Mouse (Mus musculus) liver, adult 10 weeks (tissue): Measurements from ENCODE around the gene Olfr384. TPM values are rescaled to one million over a fixed set of nuclear protein-coding genes. Genes with fewer than 3 reads are reported as not detected.

Source experiments
- polyA plus RNA-seq: library from polyadenylated mRNA; stranded (reverse); fragments of 350-450 nt; fragmentation: Illumina TruSeq; extraction: RNeasy Lipid Tissue Mini Kit (QIAGEN cat#74804); gene quantifications from one replicate; pipeline ENCODE4 v1.2.3, GENCODE M21; 2014; ENCODE audit warnings: low read depth, low replicate concordance

The Olfr384 gene
- polyA plus RNA-seq, result not detected

DNA sequence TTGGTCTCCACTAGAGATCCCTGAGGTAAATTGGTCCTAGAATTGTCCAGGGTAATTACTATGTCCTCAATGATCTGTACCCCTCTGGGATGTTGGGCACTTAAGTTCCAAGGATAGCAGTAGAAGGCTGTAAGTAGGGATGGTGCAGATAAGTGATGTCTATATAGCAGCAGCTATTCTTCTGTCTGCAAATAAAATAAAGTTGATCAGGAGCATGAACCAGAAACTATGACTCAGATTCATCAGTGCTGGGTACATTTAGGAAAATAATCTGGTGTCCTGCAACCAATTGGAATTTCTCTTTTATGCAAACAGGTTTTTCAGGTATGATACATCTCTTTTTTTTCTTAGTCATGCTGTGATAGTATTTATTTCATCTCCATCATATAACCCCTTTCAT, at the start of gene Olfr384:
Gene Olfr384 (plus strand): TSS at position 301 of the 400 bp plus-strand sequence.

DNA sequence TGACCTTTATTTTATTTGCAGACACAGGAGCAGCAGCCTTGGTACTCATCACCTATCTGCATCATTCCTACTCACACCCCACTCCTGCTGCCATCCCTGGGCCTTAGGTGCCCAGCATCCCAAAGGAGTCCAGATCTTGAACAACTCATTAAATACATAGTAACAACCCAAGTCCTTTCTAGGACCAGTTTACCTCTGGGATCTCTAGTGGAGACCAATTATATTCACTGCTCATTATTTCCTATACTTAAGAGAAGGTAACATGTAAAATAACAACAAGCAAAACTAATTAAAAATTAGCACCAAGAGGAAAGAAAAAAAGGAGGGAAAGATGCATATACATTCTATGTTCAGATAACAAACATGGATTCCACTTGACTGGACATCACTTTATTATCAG, 5.5 kb upstream of the Olfr384 start, which contains the start of gene Olfr385:
Gene Olfr385 (minus strand): TSS at position 101 of the 400 bp plus-strand sequence.

Other genes starting within 250 kb of the Olfr384 start
- not detected for gene Olfr20, start 247.8 kb upstream of the Olfr384 start, polyA plus RNA-seq
- gene Olfr376, start 227.3 kb upstream of the Olfr384 start, polyA plus RNA-seq, result not detected
- gene Olfr1, start 199.0 kb upstream of the Olfr384 start, polyA plus RNA-seq, result not detected
- gene Olfr378, start 170.1 kb upstream of the Olfr384 start, polyA plus RNA-seq, result not detected
- not detected for gene Olfr380, start 141.1 kb upstream of the Olfr384 start, polyA plus RNA-seq
- gene Olfr381, start 107.0 kb upstream of the Olfr384 start, polyA plus RNA-seq, result not detected
- gene Olfr382, start 81.4 kb upstream of the Olfr384 start, polyA plus RNA-seq, result not detected
- gene Olfr385, start 5.6 kb upstream of the Olfr384 start, polyA plus RNA-seq, result not detected
- gene Zfp735, start 90.2 kb downstream of the Olfr384 start, polyA plus RNA-seq, result not detected
- not detected for gene Olfr389, start 182.1 kb downstream of the Olfr384 start, polyA plus RNA-seq
- not detected for gene Olfr390, start 184.4 kb downstream of the Olfr384 start, polyA plus RNA-seq
- gene Olfr391-ps, start 204.5 kb downstream of the Olfr384 start, polyA plus RNA-seq, result not detected
- gene Olfr392, start 218.5 kb downstream of the Olfr384 start, polyA plus RNA-seq, result not detected